Mouse (Mus musculus) embryonic facial prominence, embryonic 13.5 days (tissue): ENCODE measurements around the gene Polr2l. TPM values are rescaled to one million over a fixed set of nuclear protein-coding genes. Genes with fewer than 3 reads are reported as not detected.
"Not testable (repeated sequence)": the region's sequence is repeated elsewhere in the genome, so short reads cannot be mapped to it uniquely, and the experiment has no call there.

Experiments used
- ATAC-seq: fragments of 200-750 bp; cut with Nextera tagmentation; 2 replicates; pipeline ENCODE4 v1.8.0; 2017; ENCODE audit warnings: low read depth; ENCODE audit not compliant: insufficient number of reproducible peaks, insufficient read depth, low FRiP score, low TSS enrichment
- H3K27ac ChIP-seq: fragments of 300-500 bp; sonication (generic); 2 replicates; pipeline ENCODE4 v1.5.1; 2015; ENCODE audit warnings: moderate library complexity, mild to moderate bottlenecking, inconsistent platforms
- H3K27me3 ChIP-seq: fragments of 300-500 bp; sonication (generic); 2 replicates; pipeline ENCODE4 v1.6.1; 2015; ENCODE audit warnings: mild to moderate bottlenecking, inconsistent platforms
- H3K36me3 ChIP-seq: fragments of 300-500 bp; sonication (generic); 2 replicates; pipeline ENCODE4 v1.6.1; 2015; ENCODE audit warnings: mild to moderate bottlenecking, inconsistent platforms
- H3K4me1 ChIP-seq: fragments of 300-500 bp; sonication (generic); 2 replicates; pipeline ENCODE4 v1.6.1; 2015; ENCODE audit warnings: inconsistent platforms
- H3K4me2 ChIP-seq: fragments of 300-500 bp; sonication (generic); 2 replicates; pipeline ENCODE4 v1.6.1; 2015; ENCODE audit warnings: moderate library complexity, mild to moderate bottlenecking, inconsistent platforms
- H3K4me3 ChIP-seq: fragments of 300-500 bp; sonication (generic); 2 replicates; pipeline ENCODE4 v1.5.1; 2015; ENCODE audit warnings: mild to moderate bottlenecking, inconsistent platforms
- H3K9ac ChIP-seq: fragments of 300-500 bp; sonication (generic); 2 replicates; pipeline ENCODE4 v1.6.1; 2015; ENCODE audit warnings: mild to moderate bottlenecking, inconsistent platforms
- H3K9me3 ChIP-seq: fragments of 300-500 bp; sonication (generic); 2 replicates; pipeline ENCODE4 v1.6.1; 2016; ENCODE audit warnings: inconsistent platforms
- WGBS: fragments of 180-500 bp; shearing (Covaris S2); methylation state at CpG from one replicate; pipeline ENCODE4 v1.1.7; 2015; ENCODE audit warnings: mixed read lengths; 5-methylcytosine and 5-hydroxymethylcytosine counted together
- polyA plus RNA-seq: library from polyadenylated mRNA; unstranded; fragments of >200 nt; fragmentation: Nextera tagmentation; extraction: Ambion mirVana; gene quantifications from 2 replicates; pipeline ENCODE4 v1.2.1, GENCODE M21; 2015

The Polr2l gene
- polyA plus RNA-seq, 1 experiment from 2014 or later: 70.3 TPM

- Histone ChIP-seq H3K27ac (no peak overlapping the region), H3K4me1 (peaks cover 30% of the 10 kb centered on the region), H3K4me2 (no peak overlapping the region), H3K36me3 (peaks cover 3% of the 10 kb centered on the region; the same call in 1 of the 2 replicates), H3K27me3 (peaks cover 67% of the 10 kb centered on the region), H3K4me3 (no peak overlapping the region), H3K9me3 (no peaks in the 10 kb centered on the region), H3K9ac (no peak overlapping the region)
- ATAC-seq: no peak
- WGBS: 91% methylated on average over 11 of the region's 11 CpGs
These were observed 16.3 kb downstream of the Polr2l start for GRCm38 (mm10) chr7:141458661-141459060.

- ATAC-seq: no peak
- WGBS: 77% methylated on average over 15 of the region's 15 CpGs
- H3K9ac ChIP-seq: no peak overlapping the region
- H3K36me3 ChIP-seq: peaks cover 3% of the 10 kb centered on the region; the same call in 1 of the 2 replicates
- H3K27me3 ChIP-seq: peaks cover 61% of the 10 kb centered on the region
- H3K4me3 ChIP-seq: no peak overlapping the region
- H3K27ac ChIP-seq: no peak overlapping the region
- H3K9me3 ChIP-seq: no peaks in the 10 kb centered on the region
- H3K4me2 ChIP-seq: no peak overlapping the region
- peaks cover 30% of the 10 kb centered on the region for H3K4me1 ChIP-seq
These were observed 16.8 kb downstream of the Polr2l start for GRCm38 (mm10) chr7:141457986-141458660.

GRCm38 (mm10) chr7:141457236-141457635 lies 17.7 kb downstream of the Polr2l start:
- Histone ChIP-seq H3K4me2 (no peak overlapping the region), H3K4me1 (peaks cover 27% of the 10 kb centered on the region), H3K4me3 (no peak overlapping the region), H3K36me3 (peaks cover 5% of the 10 kb centered on the region), H3K9me3 (no peaks in the 10 kb centered on the region), H3K27ac (no peak overlapping the region), H3K27me3 (peaks cover 53% of the 10 kb centered on the region), H3K9ac (no peak overlapping the region)
- no peak for ATAC-seq
- 90% methylated on average over 14 of the region's 14 CpGs for WGBS

GRCm38 (mm10) chr7:141456739-141457138 lies 18.2 kb downstream of the Polr2l start:
- Histone ChIP-seq H3K27ac (no peak overlapping the region), H3K9me3 (no peaks in the 10 kb centered on the region), H3K27me3 (peaks cover 48% of the 10 kb centered on the region), H3K4me2 (peak overlapping the region; percentile 98), H3K36me3 (peaks cover 10% of the 10 kb centered on the region), H3K4me1 (peaks cover 23% of the 10 kb centered on the region), H3K4me3 (0 out of 2 replicates have a peak overlapping the region, but pooled peaks have one; percentile 66), H3K9ac (no peak overlapping the region)
- no peak for ATAC-seq
- 85% methylated on average over 6 of the region's 6 CpGs for WGBS

GRCm38 (mm10) chr7:141455610-141456314 lies 19.2 kb downstream of the Polr2l start:
- no peaks in the 10 kb centered on the region for H3K9me3 ChIP-seq
- H3K4me1 ChIP-seq: peaks cover 16% of the 10 kb centered on the region
- H3K27ac ChIP-seq: peak overlapping the region; percentile 28; the same call in 1 of the 2 replicates
- peak overlapping the region; percentile 76 for H3K9ac ChIP-seq
- WGBS: 2% methylated on average over 23 of the region's 23 CpGs
- ATAC-seq: no peak
- H3K4me2 ChIP-seq: peak overlapping the region; percentile 98
- H3K27me3 ChIP-seq: peaks cover 38% of the 10 kb centered on the region
- peaks cover 20% of the 10 kb centered on the region for H3K36me3 ChIP-seq
- peak overlapping the region; percentile 66 for H3K4me3 ChIP-seq

GRCm38 (mm10) chr7:141454967-141455551 lies 19.9 kb downstream of the Polr2l start, which contains the start of gene Pnpla2:
Gene Pnpla2 (plus strand): TSS chr7:141455198.
- Histone ChIP-seq H3K4me3 (peak within 1 kb of the TSS; percentile 66), H3K27me3 (peaks cover 31% of the 10 kb centered on the region), H3K27ac (peak within 1 kb of the TSS; percentile 28; the same call in 1 of the 2 replicates), H3K9ac (peak within 1 kb of the TSS; percentile 76), H3K36me3 (peaks cover 27% of the 10 kb centered on the region), H3K4me2 (peak within 1 kb of the TSS; percentile 98), H3K9me3 (no peaks in the 10 kb centered on the region), H3K4me1 (peaks cover 15% of the 10 kb centered on the region)
- ATAC-seq: peak; percentile 73
- under 1% methylated on average over 39 of the region's 45 CpGs for WGBS

GRCm38 (mm10) chr7:141453636-141454035 lies 21.3 kb downstream of the Polr2l start:
- Histone ChIP-seq H3K9ac (no peak overlapping the region), H3K36me3 (peaks cover 37% of the 10 kb centered on the region), H3K4me1 (peaks cover 24% of the 10 kb centered on the region), H3K4me2 (no peak overlapping the region), H3K4me3 (no peak overlapping the region), H3K27ac (no peak overlapping the region), H3K9me3 (no peaks in the 10 kb centered on the region), H3K27me3 (peaks cover 17% of the 10 kb centered on the region)
- 78% methylated on average over 2 of the region's 2 CpGs for WGBS
- no peak for ATAC-seq

- Histone ChIP-seq H3K4me1 (peaks cover 29% of the 10 kb centered on the region), H3K4me2 (no peak overlapping the region), H3K4me3 (no peak overlapping the region), H3K36me3 (peaks cover 40% of the 10 kb centered on the region), H3K27ac (no peak overlapping the region), H3K9ac (no peak overlapping the region), H3K27me3 (peaks cover 10% of the 10 kb centered on the region; the same call in 1 of the 2 replicates), H3K9me3 (no peaks in the 10 kb centered on the region)
- ATAC-seq: no peak
These were observed 23.0 kb downstream of the Polr2l start for GRCm38 (mm10) chr7:141451928-141452327.

GRCm38 (mm10) chr7:141447110-141447991 lies 27.6 kb downstream of the Polr2l start, which contains the start of gene Rplp2:
Gene Rplp2 (plus strand): TSS chr7:141447370.
- Histone ChIP-seq H3K27me3 (no peaks in the 10 kb centered on the region), H3K27ac (peak within 1 kb of the TSS; percentile 87), H3K9ac (peak within 1 kb of the TSS; percentile 95), H3K9me3 (no peaks in the 10 kb centered on the region), H3K36me3 (peaks cover 39% of the 10 kb centered on the region), H3K4me1 (peaks cover 37% of the 10 kb centered on the region), H3K4me2 (peak within 1 kb of the TSS; percentile 76), H3K4me3 (peak within 1 kb of the TSS; percentile 81)
- ATAC-seq: peak; percentile 85
- WGBS: under 1% methylated on average over 63 of the region's 63 CpGs

GRCm38 (mm10) chr7:141446374-141446773 lies 28.6 kb downstream of the Polr2l start:
- not testable (repeated sequence) for H3K4me3 ChIP-seq, H3K27me3 ChIP-seq, H3K27ac ChIP-seq, H3K9ac ChIP-seq, H3K9me3 ChIP-seq, ATAC-seq
- 83% methylated on average over 3 of the region's 3 CpGs for WGBS
- H3K4me1 ChIP-seq: peaks cover 46% of the 10 kb centered on the region
- H3K4me2 ChIP-seq: peak overlapping the region; percentile 76
- H3K36me3 ChIP-seq: peaks cover 34% of the 10 kb centered on the region

GRCm38 (mm10) chr7:141443828-141444237 lies 31.1 kb downstream of the Polr2l start, which contains the start of gene Pidd1:
Gene Pidd1 (minus strand): TSS chr7:141444025.
- peaks cover 33% of the 10 kb centered on the region for H3K36me3 ChIP-seq

More at GRCm38 (mm10) chr7:141443828-141444237, 31.1 kb downstream of the Polr2l start, which contains the start of gene Pidd1:
- ATAC-seq: peak; percentile 58
- Histone ChIP-seq H3K9me3 (no peaks in the 10 kb centered on the region), H3K4me3 (peak within 1 kb of the TSS; percentile 52), H3K27me3 (no peaks in the 10 kb centered on the region), H3K9ac (peak within 1 kb of the TSS; percentile 75), H3K4me1 (peaks cover 46% of the 10 kb centered on the region), H3K27ac (peak within 1 kb of the TSS; percentile 53), H3K4me2 (peak within 1 kb of the TSS; percentile 86)
- WGBS: under 1% methylated on average over 25 of the region's 25 CpGs
